Mouse (Mus musculus) neural tube, embryonic 15.5 days (tissue): ENCODE results near the gene Donson. TPM values are rescaled to one million over a fixed set of nuclear protein-coding genes. Genes with fewer than 3 reads are reported as not detected.
A peak's percentile ranks its signal among the peaks of the same experiment; 100 is the strongest.
"Not testable (repeated sequence)": the region's sequence is repeated elsewhere in the genome, so short reads cannot be mapped to it uniquely, and the experiment has no call there.

Experiments used
- ATAC-seq: fragments of 200-750 bp; cut with Nextera tagmentation; 2 replicates; pipeline ENCODE4 v1.8.0; 2017; ENCODE audit warnings: mild to moderate bottlenecking, moderate TSS enrichment, moderate library complexity; ENCODE audit not compliant: low FRiP score
- H3K27ac ChIP-seq: fragments of 300-500 bp; sonication (generic); replicated peaks from 2 replicates; pipeline ENCODE4 v1.5.1; 2015; ENCODE audit warnings: mild to moderate bottlenecking, inconsistent platforms
- H3K27me3 ChIP-seq: fragments of 300-500 bp; sonication (generic); replicated peaks from 2 replicates; pipeline ENCODE4 v1.6.1; 2015; ENCODE audit warnings: inconsistent platforms
- H3K36me3 ChIP-seq: fragments of 300-500 bp; sonication (generic); 2 replicates; pipeline ENCODE4 v1.6.1; 2015; ENCODE audit warnings: inconsistent platforms
- H3K4me1 ChIP-seq: fragments of 300-500 bp; sonication (generic); 2 replicates; pipeline ENCODE4 v1.6.1; 2015; ENCODE audit warnings: inconsistent platforms
- H3K4me2 ChIP-seq: fragments of 300-500 bp; sonication (generic); 2 replicates; pipeline ENCODE4 v1.6.1; 2015; ENCODE audit warnings: inconsistent platforms, mild to moderate bottlenecking, moderate library complexity
- H3K4me3 ChIP-seq: fragments of 300-500 bp; sonication (generic); replicated peaks from 2 replicates; pipeline ENCODE4 v1.5.1; 2015; ENCODE audit warnings: mild to moderate bottlenecking, inconsistent platforms
- H3K9ac ChIP-seq: fragments of 300-500 bp; sonication (generic); replicated peaks from 2 replicates; pipeline ENCODE4 v1.6.1; 2015; ENCODE audit warnings: mild to moderate bottlenecking, inconsistent platforms
- H3K9me3 ChIP-seq: fragments of 300-500 bp; sonication (generic); replicated peaks from 2 replicates; pipeline ENCODE4 v1.6.1; 2016; ENCODE audit warnings: inconsistent platforms
- WGBS: fragments of 180-500 bp; shearing (Covaris S2); methylation state at CpG from one replicate; pipeline ENCODE4 v1.1.7; 2015; ENCODE audit warnings: mixed read lengths; 5-methylcytosine and 5-hydroxymethylcytosine counted together
- polyA plus RNA-seq: library from polyadenylated mRNA; unstranded; fragments of >200 nt; fragmentation: Nextera tagmentation; extraction: Ambion mirVana; gene quantifications from 2 replicates; pipeline ENCODE4 v1.2.1, GENCODE M21; 2015

The Donson gene
- polyA plus RNA-seq, 1 experiment from 2014 or later, result 21.7 TPM

GRCm38 (mm10) chr16:91652191-91652590, 36.4 kb downstream of the Donson start:
- no peaks in the 10 kb centered on the region for H3K9me3 ChIP-seq
- no peak overlapping the region for H3K9ac ChIP-seq
- no peak overlapping the region for H3K4me3 ChIP-seq
- 88% methylated on average over 3 of the region's 3 CpGs for WGBS
- peaks cover 21% of the 10 kb centered on the region for H3K4me1 ChIP-seq
- peaks cover 39% of the 10 kb centered on the region for H3K36me3 ChIP-seq
- no peaks in the 10 kb centered on the region for H3K27me3 ChIP-seq
- H3K27ac ChIP-seq, result no peak overlapping the region
- no peak for ATAC-seq
- no peak overlapping the region for H3K4me2 ChIP-seq

GRCm38 (mm10) chr16:91649781-91650180, 38.8 kb downstream of the Donson start:
- H3K27me3 ChIP-seq, result no peaks in the 10 kb centered on the region
- H3K4me1 ChIP-seq, result peaks cover 29% of the 10 kb centered on the region
- H3K27ac ChIP-seq, result no peak overlapping the region
- no peak for ATAC-seq
- H3K9me3 ChIP-seq, result no peaks in the 10 kb centered on the region
- H3K36me3 ChIP-seq, result peaks cover 15% of the 10 kb centered on the region
- H3K4me2 ChIP-seq, result peak overlapping the region; percentile 30; the same call in 1 of the 2 replicates
- H3K4me3 ChIP-seq, result no peak overlapping the region
- H3K9ac ChIP-seq, result no peak overlapping the region

GRCm38 (mm10) chr16:91649246-91649645, 39.3 kb downstream of the Donson start:
- WGBS, result 67% methylated on average over 3 of the region's 3 CpGs
- H3K27me3 ChIP-seq, result no peaks in the 10 kb centered on the region
- H3K4me2 ChIP-seq, result peak overlapping the region; percentile 96
- no peak overlapping the region for H3K27ac ChIP-seq
- peaks cover 12% of the 10 kb centered on the region for H3K36me3 ChIP-seq
- peaks cover 29% of the 10 kb centered on the region for H3K4me1 ChIP-seq
- 0 out of 2 replicates have a peak overlapping the region, but pooled peaks have one; percentile 34 for H3K9ac ChIP-seq
- ATAC-seq, result no peak
- H3K9me3 ChIP-seq, result no peaks in the 10 kb centered on the region
- H3K4me3 ChIP-seq, result peak overlapping the region; percentile 78

- Histone ChIP-seq H3K4me3 (peak overlapping the region; percentile 78), H3K9me3 (no peaks in the 10 kb centered on the region), H3K27me3 (no peaks in the 10 kb centered on the region), H3K36me3 (peaks cover 9% of the 10 kb centered on the region), H3K27ac (peak overlapping the region; percentile 99), H3K4me2 (peak overlapping the region; percentile 96), H3K9ac (peak overlapping the region; percentile 82), H3K4me1 (peaks cover 29% of the 10 kb centered on the region)
- 0% methylated on average over 24 of the region's 25 CpGs for WGBS
- peak; percentile 54 for ATAC-seq
These were observed 40.4 kb downstream of the Donson start for GRCm38 (mm10) chr16:91648220-91648550.

GRCm38 (mm10) chr16:91647461-91648219, 40.9 kb downstream of the Donson start, which contains the start of gene Son:
Gene Son, plus strand, starts transcription at chr16:91647506.
- Histone ChIP-seq H3K27me3 (no peaks in the 10 kb centered on the region), H3K27ac (peak within 1 kb of the TSS; percentile 99), H3K4me1 (peaks cover 29% of the 10 kb centered on the region), H3K36me3 (peaks cover 8% of the 10 kb centered on the region), H3K9ac (peak within 1 kb of the TSS; percentile 95), H3K9me3 (no peaks in the 10 kb centered on the region), H3K4me2 (peak within 1 kb of the TSS; percentile 96), H3K4me3 (peak within 1 kb of the TSS; percentile 78)
- peak; percentile 98 for ATAC-seq
- WGBS, result under 1% methylated on average over 70 of the region's 70 CpGs

- peak; percentile 91 for ATAC-seq
- H3K27ac ChIP-seq, result peak within 1 kb of the TSS; percentile 99
- H3K4me2 ChIP-seq, result peak within 1 kb of the TSS; percentile 96
- H3K4me1 ChIP-seq, result peaks cover 22% of the 10 kb centered on the region
- under 1% methylated on average over 59 of the region's 59 CpGs for WGBS
- no peaks in the 10 kb centered on the region for H3K27me3 ChIP-seq
- peaks cover 8% of the 10 kb centered on the region for H3K36me3 ChIP-seq
- H3K9me3 ChIP-seq, result no peaks in the 10 kb centered on the region
- peak within 1 kb of the TSS; percentile 95 for H3K9ac ChIP-seq
- H3K4me3 ChIP-seq, result peak within 1 kb of the TSS; percentile 78
These were observed 41.7 kb downstream of the Donson start, which contains the start of gene Gart for GRCm38 (mm10) chr16:91646681-91647419. Gene Gart, minus strand, starts transcription at chr16:91646952.

- H3K4me2 ChIP-seq, result peak overlapping the region; percentile 96
- under 1% methylated on average over 11 of the region's 11 CpGs for whole genome bisulfite sequencing
- no peak for ATAC-seq
- no peaks in the 10 kb centered on the region for H3K27me3 ChIP-seq
- peak overlapping the region; percentile 95 for H3K9ac ChIP-seq
- peaks cover 21% of the 10 kb centered on the region for H3K4me1 ChIP-seq
- peak overlapping the region; percentile 78 for H3K4me3 ChIP-seq
- peaks cover 15% of the 10 kb centered on the region for H3K36me3 ChIP-seq
- peak overlapping the region; percentile 99 for H3K27ac ChIP-seq
- no peaks in the 10 kb centered on the region for H3K9me3 ChIP-seq
These were observed 42.5 kb downstream of the Donson start for GRCm38 (mm10) chr16:91645995-91646602.

GRCm38 (mm10) chr16:91645420-91645819, 43.1 kb downstream of the Donson start:
- H3K27me3 ChIP-seq, H3K4me3 ChIP-seq, H3K4me2 ChIP-seq, H3K27ac ChIP-seq, H3K9me3 ChIP-seq, H3K9ac ChIP-seq, ATAC-seq: not testable (repeated sequence)
- H3K36me3 ChIP-seq, result peaks cover 22% of the 10 kb centered on the region
- H3K4me1 ChIP-seq, result peaks cover 18% of the 10 kb centered on the region
- WGBS, result no CpG with 5 or more reads among the region's 2 CpGs

GRCm38 (mm10) chr16:91644901-91645300, 43.7 kb downstream of the Donson start:
- WGBS, result 85% methylated on average over 2 of the region's 2 CpGs
- H3K4me2 ChIP-seq, result no peak overlapping the region
- no peak overlapping the region for H3K4me3 ChIP-seq
- peaks cover 27% of the 10 kb centered on the region for H3K36me3 ChIP-seq
- no peak for ATAC-seq
- no peak overlapping the region for H3K27ac ChIP-seq
- no peaks in the 10 kb centered on the region for H3K9me3 ChIP-seq
- H3K27me3 ChIP-seq, result no peaks in the 10 kb centered on the region
- peaks cover 14% of the 10 kb centered on the region for H3K4me1 ChIP-seq
- H3K9ac ChIP-seq, result no peak overlapping the region

GRCm38 (mm10) chr16:91640171-91640570, 48.4 kb downstream of the Donson start:
- Histone ChIP-seq H3K27me3 (no peaks in the 10 kb centered on the region), H3K36me3 (peaks cover 68% of the 10 kb centered on the region), H3K4me3 (no peak overlapping the region), H3K4me1 (no peaks in the 10 kb centered on the region; the same call in 1 of the 2 replicates), H3K9ac (no peak overlapping the region), H3K27ac (no peak overlapping the region), H3K4me2 (no peak overlapping the region), H3K9me3 (no peaks in the 10 kb centered on the region)
- 97% methylated on average over 8 of the region's 8 CpGs for WGBS
- ATAC-seq, result no peak

- Histone ChIP-seq H3K36me3 (peaks cover 68% of the 10 kb centered on the region), H3K4me1 (no peaks in the 10 kb centered on the region), H3K27ac (no peak overlapping the region), H3K4me3 (no peak overlapping the region), H3K9me3 (no peaks in the 10 kb centered on the region), H3K4me2 (no peak overlapping the region), H3K27me3 (no peaks in the 10 kb centered on the region), H3K9ac (no peak overlapping the region)
- 95% methylated on average over 2 of the region's 2 CpGs for WGBS
- ATAC-seq, result no peak
These were observed 48.9 kb downstream of the Donson start for GRCm38 (mm10) chr16:91639636-91640035.
